Mouse (Mus musculus): ENCODE data around the gene Olfr624. TPM values are rescaled to one million over a fixed set of nuclear protein-coding genes. Genes with fewer than 3 reads are reported as not detected.

The Olfr624 gene
- polyA plus RNA-seq, 1 experiment from 2014 or later, result not detected

GRCm38 (mm10) chr7:103636795-103637194 lies 34.2 kb downstream of the Olfr624 start:
- no peaks in the 10 kb centered on the region for H3K36me3 ChIP-seq (ENCODE audit: control insufficient read depth, insufficient read depth, low read length)
- DNase-seq (no peak), ATAC-seq (ENCODE audit: low FRiP score, low TSS enrichment) (no peak)
- no peak overlapping the region for H3K4me3 ChIP-seq (replicated peaks; ENCODE audit: low read depth, low read length)
- no peaks in the 10 kb centered on the region for H3K4me1 ChIP-seq (ENCODE audit: control insufficient read depth, insufficient read depth, low read length)
- H3K9ac ChIP-seq (replicated peaks; ENCODE audit: low read length), result no peak overlapping the region
- H3K27ac ChIP-seq (replicated peaks; ENCODE audit: low read depth, low read length), result no peak overlapping the region
- no peaks in the 10 kb centered on the region for H3K27me3 ChIP-seq (ENCODE audit: control insufficient read depth, insufficient read depth, low read length)
- H3K4me2 ChIP-seq (ENCODE audit: low read length), result no peak overlapping the region
- H3K9me3 ChIP-seq (ENCODE audit: control insufficient read depth, low read length), result no peaks in the 10 kb centered on the region

Other genes with a start within 250 kb of the Olfr624 start
- gene Olfr605, start 225.8 kb downstream of the Olfr624 start, polyA plus RNA-seq (2014; fragmentation: Nextera tagmentation; extraction: Ambion mirVana), result not detected in 2 replicates
- not detected in 2 replicates for gene Olfr606, start 222.1 kb downstream of the Olfr624 start, polyA plus RNA-seq (2014; fragmentation: Nextera tagmentation; extraction: Ambion mirVana)
- not detected in 2 replicates for gene Olfr607, start 207.0 kb downstream of the Olfr624 start, polyA plus RNA-seq (2014; fragmentation: Nextera tagmentation; extraction: Ambion mirVana)
- gene Olfr608, start 201.3 kb downstream of the Olfr624 start, polyA plus RNA-seq (2014; fragmentation: Nextera tagmentation; extraction: Ambion mirVana), result not detected in 2 replicates
- not detected in 2 replicates for gene Olfr609, start 173.1 kb downstream of the Olfr624 start, polyA plus RNA-seq (2014; fragmentation: Nextera tagmentation; extraction: Ambion mirVana)
- not detected in 2 replicates for gene Olfr610, start 159.1 kb downstream of the Olfr624 start, polyA plus RNA-seq (2014; fragmentation: Nextera tagmentation; extraction: Ambion mirVana)
- not detected in 2 replicates for gene Olfr611, start 150.3 kb downstream of the Olfr624 start, polyA plus RNA-seq (2014; fragmentation: Nextera tagmentation; extraction: Ambion mirVana)
- not detected in 2 replicates for gene Olfr612, start 128.5 kb downstream of the Olfr624 start, polyA plus RNA-seq (2014; fragmentation: Nextera tagmentation; extraction: Ambion mirVana)
- not detected in 2 replicates for gene Olfr613, start 123.1 kb downstream of the Olfr624 start, polyA plus RNA-seq (2014; fragmentation: Nextera tagmentation; extraction: Ambion mirVana)
- not detected in 2 replicates for gene Olfr615, start 115.1 kb downstream of the Olfr624 start, polyA plus RNA-seq (2014; fragmentation: Nextera tagmentation; extraction: Ambion mirVana)
- gene Olfr616, start 102.0 kb downstream of the Olfr624 start, polyA plus RNA-seq (2014; fragmentation: Nextera tagmentation; extraction: Ambion mirVana), result not detected in 2 replicates
- not detected in 2 replicates for gene Olfr617, start 98.1 kb downstream of the Olfr624 start, polyA plus RNA-seq (2014; fragmentation: Nextera tagmentation; extraction: Ambion mirVana)
- gene Olfr618, start 81.1 kb downstream of the Olfr624 start, polyA plus RNA-seq (2014; fragmentation: Nextera tagmentation; extraction: Ambion mirVana), result 0.08 and 0.23 TPM in 2 replicates
- gene Olfr619, start 70.6 kb downstream of the Olfr624 start, polyA plus RNA-seq (2014; fragmentation: Nextera tagmentation; extraction: Ambion mirVana), result not detected in 2 replicates
- gene Olfr620, start 58.7 kb downstream of the Olfr624 start, polyA plus RNA-seq (2014; fragmentation: Nextera tagmentation; extraction: Ambion mirVana), result not detected in 2 replicates
- not detected in 2 replicates for gene Olfr622, start 28.5 kb downstream of the Olfr624 start, polyA plus RNA-seq (2014; fragmentation: Nextera tagmentation; extraction: Ambion mirVana)
- gene Olfr623, start 7.5 kb downstream of the Olfr624 start, polyA plus RNA-seq (2014; fragmentation: Nextera tagmentation; extraction: Ambion mirVana), result not detected in 2 replicates
- gene Olfr625-ps1, start 11.5 kb upstream of the Olfr624 start, polyA plus RNA-seq (2014; fragmentation: Nextera tagmentation; extraction: Ambion mirVana), result not detected in 2 replicates
- gene Olfr243, start 43.5 kb upstream of the Olfr624 start, polyA plus RNA-seq (2014; fragmentation: Nextera tagmentation; extraction: Ambion mirVana), result not detected in 2 replicates
- not detected in 2 replicates for gene Olfr628, start 59.2 kb upstream of the Olfr624 start, polyA plus RNA-seq (2014; fragmentation: Nextera tagmentation; extraction: Ambion mirVana)
- not detected in 2 replicates for gene Olfr629, start 73.8 kb upstream of the Olfr624 start, polyA plus RNA-seq (2014; fragmentation: Nextera tagmentation; extraction: Ambion mirVana)
- gene Olfr630, start 86.1 kb upstream of the Olfr624 start, polyA plus RNA-seq (2014; fragmentation: Nextera tagmentation; extraction: Ambion mirVana), result not detected in 2 replicates
- not detected in 2 replicates for gene Olfr69, start 100.4 kb upstream of the Olfr624 start, polyA plus RNA-seq (2014; fragmentation: Nextera tagmentation; extraction: Ambion mirVana)
- gene Olfr68, start 108.5 kb upstream of the Olfr624 start, polyA plus RNA-seq (2014; fragmentation: Nextera tagmentation; extraction: Ambion mirVana), result not detected in 2 replicates
- gene Olfr67, start 120.6 kb upstream of the Olfr624 start, polyA plus RNA-seq (2014; fragmentation: Nextera tagmentation; extraction: Ambion mirVana), result not detected in 2 replicates
- gene Hbb-bt, start 142.8 kb upstream of the Olfr624 start, polyA plus RNA-seq (2014; fragmentation: Nextera tagmentation; extraction: Ambion mirVana), result 856 and 1,369 TPM in 2 replicates
- gene Hbb-bs, start 156.9 kb upstream of the Olfr624 start, polyA plus RNA-seq (2014; fragmentation: Nextera tagmentation; extraction: Ambion mirVana), result 2,393 and 3,364 TPM in 2 replicates
- gene Hbb-bh2, start 169.3 kb upstream of the Olfr624 start, polyA plus RNA-seq (2014; fragmentation: Nextera tagmentation; extraction: Ambion mirVana), result not detected in 2 replicates
- gene Hbb-bh1, start 172.0 kb upstream of the Olfr624 start, polyA plus RNA-seq (2014; fragmentation: Nextera tagmentation; extraction: Ambion mirVana), result 0.78 and 4.0 TPM in 2 replicates
- gene Hbb-y, start 182.0 kb upstream of the Olfr624 start, polyA plus RNA-seq (2014; fragmentation: Nextera tagmentation; extraction: Ambion mirVana), result 175 and 602 TPM in 2 replicates
- gene Olfr66, start 215.1 kb upstream of the Olfr624 start, polyA plus RNA-seq (2014; fragmentation: Nextera tagmentation; extraction: Ambion mirVana), result not detected in 2 replicates
- gene Olfr64, start 223.3 kb upstream of the Olfr624 start, polyA plus RNA-seq (2014; fragmentation: Nextera tagmentation; extraction: Ambion mirVana), result not detected in 2 replicates
- gene Olfr65, start 232.3 kb upstream of the Olfr624 start, polyA plus RNA-seq (2014; fragmentation: Nextera tagmentation; extraction: Ambion mirVana), result not detected in 2 replicates